Mouse (Mus musculus): ENCODE data around the gene Cend1. TPM values are rescaled to one million over a fixed set of nuclear protein-coding genes. Genes with fewer than 3 reads are reported as not detected.

The Cend1 gene
- not detected for total RNA-seq (2023)

GRCm38 (mm10) chr7:141429310-141429709 lies at the start of gene Cend1:
Gene Cend1 (minus strand): TSS chr7:141429491.

GRCm38 (mm10) chr7:141475011-141475804 lies 45.9 kb upstream of the Cend1 start, which contains the start of the genes Polr2l and Tspan4:
Gene Polr2l (minus strand): TSS chr7:141475132.
Gene Tspan4 (plus strand): TSS chr7:141475240.

GRCm38 (mm10) chr7:141467230-141468030 lies 38.1 kb upstream of the Cend1 start, which contains the start of gene Cd151:
Gene Cd151 (plus strand): TSS chr7:141467392.

GRCm38 (mm10) chr7:141460391-141461113 lies 31.3 kb upstream of the Cend1 start, which contains the start of gene Cracr2b:
Gene Cracr2b (plus strand): TSS chr7:141461094.

GRCm38 (mm10) chr7:141454967-141455551 lies 25.8 kb upstream of the Cend1 start, which contains the start of gene Pnpla2:
Gene Pnpla2 (plus strand): TSS chr7:141455198.

GRCm38 (mm10) chr7:141447110-141447991 lies 18.1 kb upstream of the Cend1 start, which contains the start of gene Rplp2:
Gene Rplp2 (plus strand): TSS chr7:141447370.

GRCm38 (mm10) chr7:141443828-141444237 lies 14.5 kb upstream of the Cend1 start, which contains the start of gene Pidd1:
Gene Pidd1 (minus strand): TSS chr7:141444025.

GRCm38 (mm10) chr7:141437178-141438120 lies 8.2 kb upstream of the Cend1 start, which contains the start of gene Slc25a22:
Gene Slc25a22 (minus strand): TSS chr7:141437892.

GRCm38 (mm10) chr7:141413809-141414584 lies 15.3 kb downstream of the Cend1 start, which contains the start of gene Gatd1:
Gene Gatd1 (minus strand): TSS chr7:141414136.

GRCm38 (mm10) chr7:141391625-141392551 lies 37.4 kb downstream of the Cend1 start, which contains the start of gene Taldo1:
Gene Taldo1 (plus strand): TSS chr7:141392199.

Other genes starting within 250 kb of the Cend1 start
- gene Hras, start 235.5 kb downstream of the Cend1 start, total RNA-seq (2023) = 31.0 TPM
- 4.7 TPM for gene Lrrc56, start 235.3 kb downstream of the Cend1 start, total RNA-seq (2023)
- gene Lmntd2, start 215.4 kb downstream of the Cend1 start, total RNA-seq (2023) = 3.3 TPM
- 10.2 TPM for gene Rassf7, start 213.6 kb downstream of the Cend1 start, total RNA-seq (2023)
- gene Phrf1, start 200.7 kb downstream of the Cend1 start, total RNA-seq (2023) = 165 TPM
- 47.4 TPM for gene Irf7, start 163.0 kb downstream of the Cend1 start, total RNA-seq (2023)
- not detected for gene Cdhr5, start 152.7 kb downstream of the Cend1 start, total RNA-seq (2023)
- not detected for gene Sct, start 150.4 kb downstream of the Cend1 start, total RNA-seq (2023)
- gene Drd4, start 137.5 kb downstream of the Cend1 start, total RNA-seq (2023) = not detected
- gene Deaf1, start 101.8 kb downstream of the Cend1 start, total RNA-seq (2023) = 68.8 TPM
- 24.8 TPM for gene Tmem80, start 101.8 kb downstream of the Cend1 start, total RNA-seq (2023)
- gene Eps8l2, start 90.6 kb downstream of the Cend1 start, total RNA-seq (2023) = 0.65 TPM
- 98.5 TPM for gene Taldo1, start 37.3 kb downstream of the Cend1 start, total RNA-seq (2023)
- gene Gatd1, start 15.4 kb downstream of the Cend1 start, total RNA-seq (2023) = 37.5 TPM
- 49.9 TPM for gene Slc25a22, start 8.4 kb upstream of the Cend1 start, total RNA-seq (2023)
- 2.7 TPM for gene Pidd1, start 14.5 kb upstream of the Cend1 start, total RNA-seq (2023)
- 3,316 TPM for gene Rplp2, start 17.9 kb upstream of the Cend1 start, total RNA-seq (2023)
- 61.0 TPM for gene Pnpla2, start 25.7 kb upstream of the Cend1 start, total RNA-seq (2023)
- 1.7 TPM for gene Cracr2b, start 31.6 kb upstream of the Cend1 start, total RNA-seq (2023)
- 8.9 TPM for gene Cd151, start 37.9 kb upstream of the Cend1 start, total RNA-seq (2023)
- gene Polr2l, start 45.6 kb upstream of the Cend1 start, total RNA-seq (2023) = 19.9 TPM
- 2.1 TPM for gene Tspan4, start 45.7 kb upstream of the Cend1 start, total RNA-seq (2023)
- gene Chid1, start 110.4 kb upstream of the Cend1 start, total RNA-seq (2023) = 20.9 TPM
- 65.0 TPM for gene Ap2a2, start 132.7 kb upstream of the Cend1 start, total RNA-seq (2023)
- not detected for gene Muc6, start 225.8 kb upstream of the Cend1 start, total RNA-seq (2023)

Measured in CD4-positive naive resting alpha-beta T cell, adult 57 days (primary cell).